18 mouse cellular contexts compared by ENCODE assay signal in genomic region chr14:50876236-50876950, GRCm38 (mm10). TPM values are rescaled to one million over a fixed set of nuclear protein-coding genes. Genes with fewer than 3 reads are reported as not detected.
DNase-seq lines count a peak whose midpoint lies in the region; ATAC-seq and TF ChIP-seq lines count a peak whose summit lies in the region.
"Had no signal": no experiment of that assay in that cellular context is flagged by ENCODE, and none has a peak within 500 bp of the region (broad histone marks: within the 10 kb centered on the region; RNA-seq: fewer than 3 reads in every experiment).

No protein-coding gene starts in this region.

- H3K4me2 ChIP-seq in intestine, postnatal 0 days (replicated peaks; ENCODE audit: low read depth): no peak overlapping the region
- H3K4me2 ChIP-seq in intestine, embryonic 15.5 days (replicated peaks): no peak overlapping the region
- H3K4me2 ChIP-seq in neural tube, embryonic 15.5 days: no peak overlapping the region
- H3K4me2 ChIP-seq: forebrain, embryonic 13.5 days; heart, embryonic 12.5 days; hindbrain, embryonic 15.5 days had no signal

- TF ChIP-seq CTCF in intestine, postnatal 0 days (IDR thresholded peaks at IDR 0.05; ENCODE audit: low read depth): no peak

- no peak for ATAC-seq in intestine, postnatal 0 days
- no peak for ATAC-seq in intestine, embryonic 15.5 days
- no peak for ATAC-seq in neural tube, embryonic 15.5 days (ENCODE audit: low FRiP score)
- ATAC-seq: activated CD4-positive, CD25-positive, alpha-beta regulatory T cell, adult 4 months; forebrain, embryonic 13.5 days; forebrain, postnatal 0 days had no signal

- no peak overlapping the region for H3K4me3 ChIP-seq in intestine, postnatal 0 days (ENCODE audit: low read depth, low read length)
- no peak overlapping the region for H3K4me3 ChIP-seq in intestine, embryonic 15.5 days (replicated peaks)
- no peak overlapping the region for H3K4me3 ChIP-seq in neural tube, embryonic 15.5 days (replicated peaks)
- H3K4me3 ChIP-seq: embryonic facial prominence, embryonic 10.5 days; forebrain, embryonic 13.5 days; heart, embryonic 12.5 days; hindbrain, embryonic 15.5 days had no signal

- 86% methylated on average over 6 of the region's 6 CpGs for WGBS in intestine, postnatal 0 days
- 87% methylated on average over 6 of the region's 6 CpGs for WGBS in intestine, embryonic 15.5 days
- 90% methylated on average over 6 of the region's 6 CpGs for WGBS in neural tube, embryonic 15.5 days

- H3K4me1 ChIP-seq in intestine, postnatal 0 days (replicated peaks; ENCODE audit: control insufficient read depth, insufficient read depth, low read length): no peaks in the 10 kb centered on the region
- H3K4me1 ChIP-seq in intestine, embryonic 15.5 days (replicated peaks): no peaks in the 10 kb centered on the region
- no peaks in the 10 kb centered on the region for H3K4me1 ChIP-seq in neural tube, embryonic 15.5 days
- H3K4me1 ChIP-seq: embryonic facial prominence, embryonic 10.5 days; forebrain, embryonic 13.5 days; heart, embryonic 12.5 days; hindbrain, embryonic 15.5 days had no signal

- no peaks in the 10 kb centered on the region for H3K9me3 ChIP-seq in intestine, postnatal 0 days (ENCODE audit: control insufficient read depth)
- no peaks in the 10 kb centered on the region for H3K9me3 ChIP-seq in intestine, embryonic 15.5 days
- no peaks in the 10 kb centered on the region for H3K9me3 ChIP-seq in neural tube, embryonic 15.5 days (replicated peaks)
- H3K9me3 ChIP-seq: embryonic facial prominence, embryonic 10.5 days; forebrain, embryonic 13.5 days; G1E; heart, embryonic 12.5 days; hindbrain, embryonic 15.5 days had no signal

- no peaks in the 10 kb centered on the region for H3K27me3 ChIP-seq in intestine, postnatal 0 days (replicated peaks; ENCODE audit: control insufficient read depth, insufficient read depth, low read length)
- H3K27me3 ChIP-seq in intestine, embryonic 15.5 days (replicated peaks): no peaks in the 10 kb centered on the region
- no peaks in the 10 kb centered on the region for H3K27me3 ChIP-seq in neural tube, embryonic 15.5 days (replicated peaks)
- H3K27me3 ChIP-seq: forebrain, embryonic 13.5 days; heart, embryonic 12.5 days; hindbrain, embryonic 15.5 days had no signal

- peak; percentile 57 for DNase-seq in right cerebral cortex, adult 18-20 months
- DNase-seq in right cerebral cortex, postnatal 25 days: no peak
- DNase-seq in brain, adult 2 months (ENCODE audit: low read depth, low spot score): peak; percentile 72
- DNase-seq: adrenal gland, postnatal 25 days; cerebellum, adult 2 months; cerebellum, postnatal 10 days; forebrain, postnatal 0 days; gastrocnemius, postnatal 14 days had no signal

- H3K9ac ChIP-seq in intestine, postnatal 0 days (ENCODE audit: low read depth, low read length): no peak overlapping the region
- H3K9ac ChIP-seq in intestine, embryonic 15.5 days: no peak overlapping the region
- H3K9ac ChIP-seq in neural tube, embryonic 15.5 days (replicated peaks): no peak overlapping the region
- H3K9ac ChIP-seq: forebrain, embryonic 13.5 days; forebrain, postnatal 0 days; heart, embryonic 12.5 days; hindbrain, embryonic 15.5 days had no signal

- no peaks in the 10 kb centered on the region for H3K36me3 ChIP-seq in intestine, postnatal 0 days (ENCODE audit: control insufficient read depth, insufficient read depth)
- no peaks in the 10 kb centered on the region for H3K36me3 ChIP-seq in intestine, embryonic 15.5 days
- H3K36me3 ChIP-seq in neural tube, embryonic 15.5 days: no peaks in the 10 kb centered on the region
- H3K36me3 ChIP-seq: embryonic facial prominence, embryonic 10.5 days; hindbrain, embryonic 15.5 days had no signal

- peak overlapping the region; percentile 50 for H3K27ac ChIP-seq in intestine, postnatal 0 days (ENCODE audit: low read depth, low read length)
- H3K27ac ChIP-seq in intestine, embryonic 15.5 days: no peak overlapping the region
- no peak overlapping the region for H3K27ac ChIP-seq in neural tube, embryonic 15.5 days (replicated peaks)
- H3K27ac ChIP-seq: embryonic facial prominence, embryonic 10.5 days; forebrain, embryonic 13.5 days; hindbrain, embryonic 15.5 days had no signal

RNA-seq across cellular contexts. Expression of gene Tep1, which starts 6.0 kb away (rescaled TPM):
- polyA plus RNA-seq in intestine, postnatal 0 days (2015; fragmentation: Nextera tagmentation; extraction: Ambion mirVana): 23.7 and 23.8 TPM in 2 replicates
- polyA plus RNA-seq in intestine, embryonic 15.5 days (2015; fragmentation: Nextera tagmentation; extraction: Ambion mirVana): 10.4 and 13.3 TPM in 2 replicates
- 3.1 and 4.0 TPM in 2 replicates for polyA plus RNA-seq in neural tube, embryonic 15.5 days (2015; fragmentation: Nextera tagmentation; extraction: Ambion mirVana)

RNA-seq across cellular contexts. Expression of gene Klhl33, which starts 20.9 kb away (rescaled TPM):
- 0.09 and 0.17 TPM in 2 replicates for polyA plus RNA-seq in intestine, postnatal 0 days (2015; fragmentation: Nextera tagmentation; extraction: Ambion mirVana)
- polyA plus RNA-seq in intestine, embryonic 15.5 days (2015; fragmentation: Nextera tagmentation; extraction: Ambion mirVana): 0.23 and 0.29 TPM in 2 replicates
- 3.4 and 4.1 TPM in 2 replicates for polyA plus RNA-seq in neural tube, embryonic 15.5 days (2015; fragmentation: Nextera tagmentation; extraction: Ambion mirVana)
- polyA plus RNA-seq: G1E; hindbrain, embryonic 11.5 days had no signal

RNA-seq across cellular contexts. Expression of gene Osgep, which starts 48.3 kb away (rescaled TPM):
- polyA plus RNA-seq in intestine, postnatal 0 days (2015; fragmentation: Nextera tagmentation; extraction: Ambion mirVana): 56.8 and 57.8 TPM in 2 replicates
- polyA plus RNA-seq in intestine, embryonic 15.5 days (2015; fragmentation: Nextera tagmentation; extraction: Ambion mirVana): 134 and 136 TPM in 2 replicates
- 107 and 125 TPM in 2 replicates for polyA plus RNA-seq in neural tube, embryonic 15.5 days (2015; fragmentation: Nextera tagmentation; extraction: Ambion mirVana)

RNA-seq across cellular contexts. Expression of gene Apex1, which starts 48.4 kb away (rescaled TPM):
- 71.0 and 74.1 TPM in 2 replicates for polyA plus RNA-seq in intestine, postnatal 0 days (2015; fragmentation: Nextera tagmentation; extraction: Ambion mirVana)
- polyA plus RNA-seq in intestine, embryonic 15.5 days (2015; fragmentation: Nextera tagmentation; extraction: Ambion mirVana): 236 and 265 TPM in 2 replicates
- polyA plus RNA-seq in neural tube, embryonic 15.5 days (2015; fragmentation: Nextera tagmentation; extraction: Ambion mirVana): 157 and 177 TPM in 2 replicates

RNA-seq across cellular contexts. Expression of gene Pip4p1, which starts 54.3 kb away (rescaled TPM):
- 51.2 and 51.4 TPM in 2 replicates for polyA plus RNA-seq in intestine, postnatal 0 days (2015; fragmentation: Nextera tagmentation; extraction: Ambion mirVana)
- polyA plus RNA-seq in intestine, embryonic 15.5 days (2015; fragmentation: Nextera tagmentation; extraction: Ambion mirVana): 65.5 and 67.5 TPM in 2 replicates
- 98.6 and 99.7 TPM in 2 replicates for polyA plus RNA-seq in neural tube, embryonic 15.5 days (2015; fragmentation: Nextera tagmentation; extraction: Ambion mirVana)
